Mouse (Mus musculus): ENCODE data around the gene Taf8.

DNA sequence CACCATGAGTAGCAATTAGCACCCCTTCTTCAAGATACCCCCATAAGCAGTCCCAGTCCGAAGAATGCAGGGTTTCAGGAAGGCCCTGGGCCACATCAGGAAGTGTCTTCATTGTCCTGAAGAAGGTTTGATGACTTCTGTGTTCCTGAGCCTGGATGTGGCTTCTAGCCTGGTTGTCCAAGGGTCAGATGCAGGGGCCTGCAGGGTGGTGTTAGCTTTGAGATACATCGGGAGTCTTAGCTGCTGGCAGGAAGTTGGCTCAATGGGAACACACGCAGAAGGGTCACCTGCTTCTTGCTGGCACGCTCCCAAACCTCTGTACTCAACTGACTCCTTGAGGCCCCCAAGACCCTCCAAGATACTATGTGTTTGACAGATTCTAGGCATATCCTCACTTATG is 20.4 kb upstream of the Taf8 start:
- TF ChIP-seq CTCF (IDR thresholded peaks at IDR 0.05 in 2 of 3, conservative IDR thresholded peaks at IDR 0.05 in 1 of 3; ENCODE audit: control insufficient read depth in 1 of 3, insufficient read depth in 1 of 3, low read depth in 2 of 3, low read length in 3 of 3, poor library complexity in 1 of 3, severe bottlenecking in 1 of 3), result no peak
- TF ChIP-seq MAX (IDR thresholded peaks at IDR 0.05; ENCODE audit: low read length), result no peak
- TF ChIP-seq EP300 (IDR thresholded peaks at IDR 0.05; ENCODE audit: low read depth in 1 of 2, low read length in 2 of 2), result no peak
- no peak for TF ChIP-seq POLR2A (IDR thresholded peaks at IDR 0.05; ENCODE audit: control insufficient read depth in 1 of 2, insufficient read depth in 1 of 2, low read depth in 1 of 2, low read length in 2 of 2, poor library complexity in 1 of 2)
- no peak for TF ChIP-seq CHD2 (IDR thresholded peaks at IDR 0.05; ENCODE audit: low read length)
- TF ChIP-seq GATA1 (IDR thresholded peaks at IDR 0.05; ENCODE audit: low read depth, low read length), result no peak
- TF ChIP-seq POLR2AphosphoS2 (IDR thresholded peaks at IDR 0.05; ENCODE audit: low read length), result no peak
